Mouse (Mus musculus) bone marrow macrophage, adult 2 months (primary cell): Measurements from ENCODE around the gene Cgnl1.

Experiments
- CTCF ChIP-seq: IDR thresholded peaks from 2 replicates; pipeline ENCODE4 v1.5.1; 2012; ENCODE audit warnings: low read depth, mild to moderate bottlenecking, low read length, moderate library complexity
- POLR2A ChIP-seq: IDR thresholded peaks from 2 replicates; pipeline ENCODE4 v1.6.1; 2012; ENCODE audit warnings: mild to moderate bottlenecking, low read depth, low read length, borderline replicate concordance

GRCm38 (mm10) chr9:71582771-71583170 is 188.6 kb downstream of the Cgnl1 start:
- TF ChIP-seq CTCF = no peak
- TF ChIP-seq POLR2A = no peak
